Mouse (Mus musculus): Measurements from ENCODE around the gene Etnk1.
"Not testable (repeated sequence)": the region's sequence is repeated elsewhere in the genome, so short reads cannot be mapped to it uniquely, and the experiment has no call there.

Gene Etnk1

DNA sequence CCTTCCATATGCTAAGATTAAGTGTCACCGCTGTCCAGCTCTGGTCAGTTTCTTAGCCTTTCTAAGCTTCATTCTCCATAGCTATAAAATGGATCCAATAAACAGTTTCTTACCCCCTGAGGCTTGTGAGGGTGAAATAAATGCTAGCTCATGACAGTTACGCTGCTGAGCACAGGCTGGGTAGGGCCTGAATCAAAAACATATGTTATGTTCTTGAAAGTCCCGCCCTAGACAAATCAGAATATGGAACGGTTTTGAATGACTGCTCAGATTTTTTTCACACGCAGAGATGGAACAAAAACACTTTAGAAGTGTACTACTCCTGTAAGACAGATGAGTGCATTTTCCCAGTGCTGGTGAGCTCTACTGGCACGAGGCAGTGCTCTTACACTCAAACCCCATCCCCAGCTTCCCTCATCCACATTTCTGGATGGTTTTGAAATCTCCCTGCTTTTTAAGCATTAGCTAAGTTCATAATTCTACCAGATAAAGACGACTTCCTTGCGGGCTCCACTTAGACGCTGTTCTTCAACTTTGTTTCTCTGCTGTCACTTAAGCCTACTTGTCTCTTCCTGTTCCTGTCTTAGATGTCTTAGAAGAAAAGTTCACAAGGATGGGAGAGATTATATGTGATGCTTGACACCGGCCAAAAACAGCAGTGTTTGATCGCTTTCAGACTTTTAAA, 4.9 kb downstream of the Etnk1 start:
- no peak for DNase-seq (ENCODE audit: low spot score)

- not testable (repeated sequence) for DNase-seq (ENCODE audit: low spot score)
These were observed 5.7 kb downstream of the Etnk1 start for GRCm38 (mm10) chr6:143172683-143173082.

DNA sequence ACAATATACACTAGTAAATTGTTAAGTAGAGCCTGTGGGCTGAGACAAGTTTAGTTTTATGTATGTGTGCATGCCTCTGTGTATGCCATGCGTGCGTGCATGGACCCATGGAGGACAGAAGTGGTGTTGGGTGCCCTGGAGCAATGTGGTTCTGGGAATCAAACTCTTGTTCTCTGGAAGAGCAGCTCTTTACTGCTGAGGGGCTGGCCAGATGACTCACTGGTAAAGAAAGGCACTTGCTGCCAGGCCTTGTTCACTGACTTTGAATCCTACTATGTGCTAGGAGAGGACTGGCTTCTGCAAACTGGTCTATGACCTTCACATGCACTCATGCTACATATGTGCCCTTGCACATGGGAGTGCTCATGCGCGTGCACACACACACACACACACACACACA, 7.2 kb downstream of the Etnk1 start:
- DNase-seq (ENCODE audit: low spot score): no peak

DNA sequence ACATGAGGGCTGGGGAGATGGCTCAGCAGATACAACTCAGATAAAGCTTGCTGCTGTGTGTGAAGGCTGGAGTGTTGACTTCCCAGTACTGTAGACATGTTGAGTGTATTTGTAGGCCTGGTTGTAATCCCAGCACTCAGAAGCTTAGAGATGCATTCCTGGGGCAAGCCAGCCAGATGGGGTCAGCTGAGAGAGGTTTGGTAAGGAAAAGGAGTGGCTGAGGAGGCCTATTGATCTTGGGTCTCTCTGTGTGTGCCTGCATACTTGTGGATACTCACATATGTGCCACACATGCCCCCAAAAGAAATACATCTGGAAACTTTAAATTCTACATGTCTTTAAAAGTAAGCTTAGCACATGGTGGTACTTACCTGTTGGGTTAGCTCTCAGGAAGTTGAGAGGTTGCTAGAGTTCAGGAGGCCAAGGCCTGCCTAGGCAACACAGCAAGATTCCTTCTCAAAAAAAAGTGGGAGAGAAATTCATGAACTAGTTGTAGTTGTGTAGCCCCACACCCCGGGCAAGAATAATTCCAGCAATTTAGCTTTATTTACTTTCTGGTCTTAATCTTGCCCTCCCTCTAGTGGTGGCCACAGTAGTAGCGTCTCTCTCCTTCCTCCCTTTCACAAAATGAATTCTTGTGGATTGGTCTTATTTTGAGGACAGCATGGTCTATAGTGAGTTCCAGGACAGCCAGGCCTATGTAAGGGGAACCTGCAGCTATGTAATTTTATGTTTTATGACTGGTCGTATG, 8.1 kb downstream of the Etnk1 start:
- no peak for DNase-seq (ENCODE audit: low spot score)

- DNase-seq (ENCODE audit: low spot score): no peak
These were observed 9.1 kb downstream of the Etnk1 start for GRCm38 (mm10) chr6:143176076-143176475.

DNA sequence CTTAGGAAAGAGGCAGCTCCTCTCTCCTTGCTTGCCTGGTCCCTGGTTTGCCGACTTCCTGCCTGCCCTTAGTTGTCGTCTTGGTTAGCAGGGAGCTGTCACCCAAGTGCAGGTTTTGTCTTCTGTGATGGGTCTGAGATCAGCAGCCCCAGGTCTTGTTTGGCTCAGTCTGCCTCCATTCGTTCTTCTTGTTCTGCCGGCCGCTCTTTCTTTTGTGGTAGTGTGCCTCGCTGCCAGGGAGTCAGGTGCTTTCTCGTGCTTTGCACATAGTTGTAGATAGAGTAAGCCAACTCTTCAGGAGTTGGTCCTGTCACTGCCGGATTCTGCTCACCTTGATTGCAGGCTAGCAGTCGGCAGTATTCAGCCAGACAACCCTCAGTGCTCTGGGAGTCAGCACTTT, 9.6 kb downstream of the Etnk1 start:
- DNase-seq (ENCODE audit: low spot score): no peak

- no peak for DNase-seq (ENCODE audit: low spot score)
These were observed 12.2 kb downstream of the Etnk1 start for GRCm38 (mm10) chr6:143179181-143179580.

DNA sequence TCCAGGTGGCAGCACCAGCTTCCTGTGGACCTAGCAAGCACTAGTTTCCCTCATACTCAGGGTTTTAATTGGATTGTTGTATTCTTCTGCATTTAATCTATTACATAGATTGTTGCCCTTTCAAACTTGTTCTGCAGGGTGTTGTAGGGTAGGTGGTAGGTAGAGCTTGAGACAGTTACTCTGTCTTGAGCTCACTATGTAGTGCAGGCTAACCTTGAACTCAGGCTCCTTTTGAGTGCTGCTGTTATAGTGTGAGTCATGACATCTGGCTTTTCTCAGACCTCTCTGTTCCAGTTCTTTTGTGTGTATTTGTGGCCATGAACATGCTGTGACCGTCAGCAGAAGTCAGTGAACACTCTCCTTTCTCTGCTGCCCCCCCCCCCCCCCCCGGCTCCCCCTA, 12.7 kb downstream of the Etnk1 start:
- DNase-seq (ENCODE audit: low spot score): no peak

- no peak for DNase-seq (ENCODE audit: low spot score)
These were observed 13.5 kb downstream of the Etnk1 start for GRCm38 (mm10) chr6:143180511-143180910.

DNA sequence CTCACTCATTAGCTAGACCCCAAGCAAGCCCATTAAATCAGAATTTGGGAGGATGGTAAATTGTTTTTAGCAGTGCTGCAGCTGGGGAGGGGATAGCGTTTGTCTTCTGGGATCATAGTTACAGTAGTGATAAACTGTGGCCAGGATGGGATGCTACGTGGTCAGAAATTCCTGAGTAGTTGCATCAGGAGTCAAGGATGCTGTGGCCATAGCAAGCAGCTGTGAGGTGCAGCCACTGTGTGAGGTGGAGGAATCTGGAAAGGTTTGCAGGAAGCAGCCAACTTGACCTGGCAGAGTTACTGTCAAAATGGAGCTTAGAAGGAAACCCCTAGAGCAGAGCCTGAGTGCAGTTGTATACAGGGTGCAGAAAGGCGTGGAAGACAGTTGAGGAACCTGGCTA, 17.1 kb downstream of the Etnk1 start:
- DNase-seq (ENCODE audit: low spot score): no peak

- DNase-seq (ENCODE audit: low spot score): no peak
These were observed 17.7 kb downstream of the Etnk1 start for GRCm38 (mm10) chr6:143184745-143185144.

DNA sequence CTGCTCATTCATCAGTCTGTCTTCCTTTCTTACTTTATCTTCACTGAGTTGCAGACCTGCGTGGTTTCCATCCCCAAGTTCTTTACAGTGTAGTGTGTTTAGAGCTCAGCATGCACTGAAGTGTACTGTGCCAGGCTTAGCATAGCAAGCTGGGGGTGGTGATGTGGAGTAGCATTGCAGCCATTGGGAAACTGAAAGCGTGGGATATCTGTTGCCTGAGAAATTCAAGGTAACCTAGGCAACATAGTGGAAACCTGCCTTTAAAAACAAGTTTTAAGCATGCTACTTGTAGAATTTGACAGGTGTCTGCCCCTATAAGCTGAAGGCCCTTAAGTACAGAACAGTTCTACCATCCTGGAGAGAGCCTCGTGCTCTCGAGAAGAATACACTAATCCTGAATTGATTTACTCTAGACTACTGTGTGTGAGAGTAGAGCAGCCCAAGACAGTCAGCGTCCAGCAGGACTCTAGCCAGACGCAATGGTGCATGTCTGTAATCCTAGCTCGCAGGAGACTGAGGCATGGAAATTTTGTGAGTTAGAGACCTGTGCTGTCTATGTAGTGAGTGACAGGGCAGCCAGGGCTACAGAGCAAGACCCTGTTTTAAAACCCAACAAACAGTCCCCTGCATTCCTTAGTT, 23.9 kb downstream of the Etnk1 start:
- DNase-seq (ENCODE audit: low spot score): no peak

DNA sequence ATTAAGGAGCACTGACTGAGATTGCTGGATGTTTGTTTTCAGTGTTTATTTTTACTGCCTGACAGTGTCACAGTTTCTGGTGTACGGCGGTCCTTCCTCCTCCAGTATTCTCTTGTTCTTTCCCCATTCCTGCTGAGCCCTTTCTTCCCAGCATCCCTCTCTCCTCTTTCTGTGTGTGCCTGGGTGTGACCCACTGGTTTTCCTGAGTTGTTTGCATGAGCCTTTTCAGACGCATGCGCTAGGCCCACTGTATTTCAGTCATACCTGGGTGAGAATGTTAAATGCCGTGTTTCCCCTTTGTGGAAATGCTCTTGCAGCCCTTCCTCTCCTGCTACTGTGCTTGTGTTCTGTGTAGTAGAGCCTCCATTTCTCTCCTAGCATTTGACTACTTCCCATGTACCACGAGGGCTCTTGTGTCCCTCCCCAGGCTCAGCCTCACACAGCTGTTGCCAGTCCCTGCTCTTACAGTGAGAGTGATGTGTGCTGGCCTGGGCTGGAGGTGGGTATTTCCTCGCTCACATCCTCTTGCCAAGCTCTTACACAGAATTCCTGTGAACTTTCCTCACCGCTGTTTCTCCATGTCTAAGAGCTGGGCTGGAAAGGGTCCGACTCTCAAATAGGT, 24.6 kb downstream of the Etnk1 start:
- DNase-seq (ENCODE audit: low spot score): no peak

- DNase-seq (ENCODE audit: low spot score): no peak
These were observed 25.7 kb downstream of the Etnk1 start for GRCm38 (mm10) chr6:143192709-143193108.

DNA sequence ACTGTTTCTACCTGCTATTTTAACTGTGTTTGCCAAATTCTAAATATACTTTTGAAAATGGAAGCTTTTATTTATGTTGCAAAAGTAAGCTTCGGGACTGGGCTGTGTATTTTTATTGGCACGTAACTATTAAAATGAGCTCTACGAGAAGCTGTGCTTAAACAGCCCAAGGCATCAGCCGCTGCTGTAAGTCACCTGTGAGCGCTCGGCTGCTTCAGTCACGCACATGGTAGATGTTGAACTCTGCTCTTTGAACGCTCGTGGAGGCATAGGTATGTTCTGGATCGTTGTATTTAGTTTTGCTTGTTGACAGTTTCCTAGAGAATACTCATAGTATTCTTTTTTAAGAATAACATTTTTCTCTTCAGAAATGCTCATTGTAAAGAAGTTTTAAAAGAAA, 26.1 kb downstream of the Etnk1 start:
- no peak for DNase-seq (ENCODE audit: low spot score)

DNA sequence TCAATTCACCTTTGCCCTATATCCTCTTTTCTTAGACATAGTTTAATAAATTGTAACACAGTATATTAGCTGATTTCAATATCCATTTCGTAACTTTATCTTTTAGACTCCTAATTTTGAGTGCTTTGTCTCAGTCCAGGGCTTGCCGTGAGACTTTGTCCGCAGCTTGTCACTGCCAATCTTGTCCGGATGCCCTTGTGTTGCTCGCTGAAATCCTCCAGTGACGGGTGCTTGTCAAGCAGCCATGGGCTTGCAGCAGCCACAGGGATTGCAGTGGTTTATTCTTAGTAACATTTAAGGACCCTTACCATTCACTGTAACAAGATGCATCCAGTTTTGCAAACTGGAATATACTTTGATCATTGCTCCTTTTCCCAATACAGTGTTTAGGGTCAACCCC, 26.6 kb downstream of the Etnk1 start:
- no peak for DNase-seq (ENCODE audit: low spot score)

GRCm38 (mm10) chr6:143197053-143197452, 30.0 kb downstream of the Etnk1 start:
- no peak for DNase-seq (ENCODE audit: low spot score)

DNA sequence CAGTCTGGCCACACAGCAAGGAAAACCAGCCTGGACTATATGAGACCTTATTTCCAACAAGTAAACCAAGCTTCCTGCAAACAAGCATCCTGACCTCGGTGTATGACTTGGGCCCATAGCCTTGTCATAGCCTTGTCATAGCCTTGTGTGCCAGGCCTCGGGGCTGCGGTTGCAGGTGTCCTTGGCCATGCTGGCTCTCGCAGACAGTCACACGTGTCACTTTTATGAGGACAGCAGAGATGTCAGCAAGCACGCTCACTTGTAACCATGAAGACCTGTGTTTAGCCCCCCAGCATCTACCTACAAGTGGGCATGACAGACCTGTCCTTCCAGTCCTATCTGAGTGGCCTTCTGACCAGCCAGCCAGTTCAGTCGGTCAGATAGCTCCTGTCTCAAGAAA, 31.4 kb downstream of the Etnk1 start:
- no peak for DNase-seq (ENCODE audit: low spot score)

DNA sequence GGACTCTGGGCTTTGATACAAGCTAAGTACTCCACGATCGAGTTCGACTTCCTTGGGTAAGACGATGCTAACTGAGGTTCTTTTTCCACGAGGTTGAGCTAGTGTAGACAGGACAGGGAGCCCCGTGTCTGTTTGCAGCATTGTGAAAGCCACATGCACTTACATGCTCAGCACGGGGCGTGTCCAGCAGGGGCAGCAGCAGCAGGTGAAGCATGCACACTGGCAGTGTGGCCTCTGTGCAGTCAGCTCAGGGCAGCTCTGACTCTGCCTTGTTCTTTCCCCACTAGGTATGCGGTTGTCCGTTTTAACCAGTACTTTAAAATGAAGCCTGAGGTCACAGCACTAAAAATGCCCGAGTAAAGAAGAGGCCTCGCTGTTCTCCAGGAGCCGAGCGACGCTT, 36.1 kb downstream of the Etnk1 start:
- no peak for DNase-seq (ENCODE audit: low spot score)

DNA sequence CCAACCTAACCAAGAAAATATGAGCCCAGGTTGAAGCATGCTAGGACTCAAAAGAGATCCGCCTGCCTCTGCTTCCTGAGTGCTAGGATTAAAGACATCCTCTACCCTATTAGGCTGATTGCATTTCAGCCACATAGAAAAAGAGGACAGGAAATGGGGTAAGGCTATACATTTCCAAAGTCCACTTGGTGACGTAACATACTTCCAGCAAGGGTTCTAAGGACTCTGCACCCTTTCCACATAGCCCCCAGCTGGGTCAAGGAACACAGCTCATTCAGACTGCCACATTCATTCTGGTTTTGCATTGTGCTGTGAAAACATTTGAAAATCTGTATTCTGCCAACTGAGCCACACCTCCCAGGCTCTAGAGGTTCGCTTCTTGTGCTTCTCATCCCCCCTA, 41.9 kb downstream of the Etnk1 start:
- no peak for DNase-seq (ENCODE audit: low spot score)

DNA sequence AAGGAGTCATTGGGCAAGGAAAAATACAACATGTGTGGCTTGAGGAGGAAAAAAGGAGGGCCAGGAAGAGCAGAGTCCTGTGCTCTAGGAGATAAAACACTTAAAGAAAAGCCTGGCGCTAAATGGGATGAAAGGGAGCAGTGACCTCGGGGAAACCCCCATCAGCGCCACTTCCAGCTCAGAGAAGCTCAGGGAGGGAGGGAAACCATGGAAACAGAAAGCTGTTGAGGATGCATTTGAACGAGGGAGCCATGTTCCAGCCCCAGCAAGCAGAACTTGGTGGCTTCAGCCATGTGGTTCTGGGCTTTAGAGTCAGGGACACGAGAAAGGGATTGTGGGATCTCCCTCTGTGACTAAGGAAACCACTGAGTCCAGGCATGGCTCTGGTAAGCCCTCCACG, 45.7 kb downstream of the Etnk1 start:
- no peak for DNase-seq (ENCODE audit: low spot score)

DNA sequence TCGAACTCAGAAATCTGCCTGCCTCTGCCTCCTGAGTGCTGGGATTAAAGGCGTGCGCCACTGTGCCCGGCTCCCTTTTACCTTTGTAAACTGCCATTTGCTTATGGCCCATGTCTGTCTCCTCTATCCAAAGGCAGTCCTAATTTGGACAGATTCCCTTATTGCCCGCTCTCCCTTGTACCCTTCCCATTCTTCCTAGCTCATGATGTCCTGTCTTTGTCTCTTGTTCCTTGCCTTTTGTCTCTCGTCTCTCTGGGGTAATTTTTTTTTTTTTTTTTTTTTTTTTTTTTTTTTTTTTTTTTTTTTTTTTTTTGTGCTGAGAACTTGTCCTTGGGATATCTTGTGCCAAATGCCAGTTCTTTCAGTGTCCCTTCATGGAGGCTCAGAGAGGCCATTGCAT, 46.4 kb downstream of the Etnk1 start:
- DNase-seq (ENCODE audit: low spot score): no peak

DNA sequence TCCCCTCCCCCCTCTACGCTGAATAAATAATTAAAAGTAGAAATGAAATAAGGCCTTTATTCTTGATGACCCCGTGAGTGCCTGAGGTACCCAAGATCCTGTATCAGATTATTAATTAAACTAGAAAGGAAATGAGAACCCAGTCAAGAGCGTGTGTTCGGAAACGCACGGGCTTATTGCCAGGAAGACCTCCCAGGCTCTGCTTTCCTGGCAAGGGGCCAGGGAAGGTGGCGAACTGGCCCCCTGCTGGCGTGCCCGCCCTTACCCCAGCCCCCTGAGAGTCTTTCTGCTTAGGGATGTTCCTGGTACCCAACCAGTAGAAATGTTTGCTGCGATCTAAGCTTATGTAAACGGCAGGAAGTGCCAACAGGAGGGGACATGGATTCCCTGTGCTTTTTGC, 49.2 kb downstream of the Etnk1 start:
- no peak for DNase-seq (ENCODE audit: low spot score)
